Mouse (Mus musculus): ENCODE measurements at regions not wholly inside any gene's neighbourhood (a gene's known extent, or its start where the extent isn't known, plus 50 kb on each side); places are given as distances from the start of the nearest gene placed in this dataset.

DNA sequence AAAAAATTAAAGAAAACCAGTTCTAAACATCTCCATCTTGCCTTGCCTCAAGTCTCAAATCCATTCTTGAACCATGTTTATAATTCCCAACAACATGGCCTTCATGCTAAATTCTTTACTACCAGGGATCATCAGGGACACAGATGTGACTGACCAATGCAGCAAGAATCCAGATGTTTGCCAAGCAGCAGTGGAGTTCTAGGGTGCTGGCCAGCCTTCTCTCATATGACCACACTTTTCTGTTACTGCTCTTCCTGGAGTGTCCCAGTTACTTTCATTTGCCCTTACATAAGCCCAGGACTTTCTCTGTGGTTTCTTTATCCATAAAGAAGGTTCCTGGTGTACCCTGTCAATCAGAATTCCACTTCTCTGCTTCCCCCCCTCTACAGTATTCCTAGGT lies 185.4 kb upstream of the Cd180 start:
- TF ChIP-seq CTCF (IDR thresholded peaks at IDR 0.05) (no peak), EP300 (IDR thresholded peaks at IDR 0.05) (no peak)
